Mouse (Mus musculus) myocyte (in vitro differentiated cells): Measurements from ENCODE around the gene Lipt2. TPM values are rescaled to one million over a fixed set of nuclear protein-coding genes. Genes with fewer than 3 reads are reported as not detected.

Experiments used
- H3K27me3 ChIP-seq: one replicate; pipeline ENCODE4 v1.6.1; 2011; ENCODE audit not compliant: control insufficient read depth, insufficient read depth, insufficient read length
- H3K36me3 ChIP-seq: one replicate; pipeline ENCODE4 v1.6.1; 2011; ENCODE audit not compliant: control insufficient read depth, insufficient read depth
- H3K4me2 ChIP-seq: one replicate; pipeline ENCODE4 v1.6.1; 2011; ENCODE audit warnings: low read depth, control low read depth
- H3K4me3 ChIP-seq: one replicate; pipeline ENCODE4 v1.5.1; 2011; ENCODE audit warnings: mild to moderate bottlenecking, control low read depth, moderate library complexity
- H3K79me2 ChIP-seq: one replicate; pipeline ENCODE4 v1.6.1; 2011; ENCODE audit not compliant: control insufficient read depth, insufficient read depth
- H3ac ChIP-seq: one replicate; pipeline ENCODE4 v1.6.1; 2011; ENCODE audit not compliant: control insufficient read depth, insufficient read length
- CEBPB ChIP-seq: IDR thresholded peaks from 2 replicates; pipeline ENCODE4 v1.6.1; 2011; ENCODE audit warnings: mild to moderate bottlenecking, moderate library complexity; ENCODE audit not compliant: poor library complexity, insufficient read depth, severe bottlenecking
- E2F4 ChIP-seq: IDR thresholded peaks from one replicate; pipeline ENCODE4 v1.6.1; 2011; ENCODE audit warnings: mild to moderate bottlenecking, control low read depth, moderate library complexity; ENCODE audit not compliant: insufficient read depth
- MAX ChIP-seq: IDR thresholded peaks from one replicate; pipeline ENCODE4 v1.6.1; 2011; ENCODE audit warnings: low read depth, mild to moderate bottlenecking, control low read depth
- MYOD1 ChIP-seq, 3 experiments: IDR thresholded peaks; one replicate each; pipeline ENCODE4 v1.6.1; 2011; ENCODE audit warnings: control low read depth in 2 of 3, low read depth in 2 of 3, mild to moderate bottlenecking in 2 of 3, moderate library complexity in 1 of 3; ENCODE audit not compliant: insufficient read length in 2 of 3, control insufficient read depth in 1 of 3
- MYOG ChIP-seq, 3 experiments: IDR thresholded peaks; one replicate each; pipeline ENCODE4 v1.6.1; 2011; ENCODE audit warnings: control low read depth in 2 of 3, low read depth in 2 of 3, mild to moderate bottlenecking in 2 of 3; ENCODE audit not compliant: insufficient read length in 2 of 3, control insufficient read depth in 1 of 3, insufficient read depth in 1 of 3
- POLR2A ChIP-seq: IDR thresholded peaks from one replicate; pipeline ENCODE4 v1.6.1; 2011; ENCODE audit warnings: low read depth, mild to moderate bottlenecking, control low read depth, moderate library complexity; ENCODE audit not compliant: insufficient read length
- POLR2AphosphoS2 ChIP-seq: IDR thresholded peaks from one replicate; pipeline ENCODE4 v1.6.1; 2011; ENCODE audit warnings: low read depth, control low read depth; ENCODE audit not compliant: insufficient read length
- REST ChIP-seq: IDR thresholded peaks from one replicate; pipeline ENCODE4 v1.6.1; 2011; ENCODE audit warnings: mild to moderate bottlenecking, control low read depth, moderate library complexity; ENCODE audit not compliant: insufficient read depth, insufficient read length
- SRF ChIP-seq: IDR thresholded peaks from one replicate; pipeline ENCODE4 v1.6.1; 2011; ENCODE audit warnings: low read depth; ENCODE audit not compliant: control insufficient read depth, insufficient read length
- TCF12 ChIP-seq: IDR thresholded peaks from one replicate; pipeline ENCODE4 v1.6.1; 2011; ENCODE audit warnings: mild to moderate bottlenecking, control low read depth; ENCODE audit not compliant: poor library complexity, insufficient read depth, severe bottlenecking
- TCF3 ChIP-seq: IDR thresholded peaks from one replicate; pipeline ENCODE4 v1.6.1; 2011; ENCODE audit warnings: low read depth, control low read depth; ENCODE audit not compliant: insufficient read length
- USF1 ChIP-seq: IDR thresholded peaks from one replicate; pipeline ENCODE4 v1.6.1; 2011; ENCODE audit warnings: low read depth, mild to moderate bottlenecking, control low read depth, moderate library complexity
- polyA plus RNA-seq: library from polyadenylated mRNA; unstranded; fragments of >200 nt; fragmentation: generic; extraction: Trizol; gene quantifications from one replicate; pipeline ENCODE4 v1.2.1, GENCODE M21; 2012; ENCODE audit warnings: missing spikeins

The Lipt2 gene
- polyA plus RNA-seq, 1 experiment = 3.1 TPM

GRCm38 (mm10) chr7:100120791-100121261, 38.3 kb upstream of the Lipt2 start:
- TF ChIP-seq POLR2AphosphoS2 (no peak), USF1 (no peak), MAX (no peak), POLR2A (no peak), CEBPB (no peak), REST (no peak), TCF3 (no peak), MYOG (IDR thresholded peaks at IDR 0.05; ENCODE audit: control insufficient read depth in 1 of 3, insufficient read depth in 1 of 3, insufficient read length in 2 of 3, low read depth in 2 of 3) (no peak), TCF12 (no peak), SRF (no peak), E2F4 (no peak), MYOD1 (IDR thresholded peaks at IDR 0.05; ENCODE audit: control insufficient read depth in 1 of 3, insufficient read length in 2 of 3, low read depth in 2 of 3) (no peak)
- H3K79me2 ChIP-seq = peaks cover 11% of the 10 kb centered on the region
- H3ac ChIP-seq = peak overlapping the region; percentile 76
- peak overlapping the region; percentile 65 for H3K4me3 ChIP-seq
- H3K4me2 ChIP-seq = peak overlapping the region; percentile 78
- H3K27me3 ChIP-seq = no peaks in the 10 kb centered on the region
- peaks cover 6% of the 10 kb centered on the region for H3K36me3 ChIP-seq

- H3ac ChIP-seq = peak within 1 kb of the TSS; percentile 76
- peaks cover 11% of the 10 kb centered on the region for H3K79me2 ChIP-seq
- H3K27me3 ChIP-seq = no peaks in the 10 kb centered on the region
- peak within 1 kb of the TSS; percentile 83 for H3K4me2 ChIP-seq
- TF ChIP-seq TCF3 = no peak
- peak; percentile 77 for TF ChIP-seq POLR2A
- no peak for TF ChIP-seq MYOG (IDR thresholded peaks at IDR 0.05; ENCODE audit: control insufficient read depth in 1 of 3, insufficient read depth in 1 of 3, insufficient read length in 2 of 3, low read depth in 2 of 3)
- peak; percentile 85 for TF ChIP-seq E2F4
- TF ChIP-seq POLR2AphosphoS2 = peak; percentile 74
- TF ChIP-seq MYOD1 (IDR thresholded peaks at IDR 0.05; ENCODE audit: control insufficient read depth in 1 of 3, insufficient read length in 2 of 3, low read depth in 2 of 3) = no peak
- no peak for TF ChIP-seq CEBPB
- H3K36me3 ChIP-seq = peaks cover 6% of the 10 kb centered on the region
- H3K4me3 ChIP-seq = peak within 1 kb of the TSS; percentile 65
These were observed 37.7 kb upstream of the Lipt2 start, which contains the start of gene Pold3 for GRCm38 (mm10) chr7:100121376-100121789. Gene Pold3, minus strand, starts transcription at chr7:100121565.

- TF ChIP-seq E2F4 = no peak
- no peak for TF ChIP-seq REST
- TF ChIP-seq USF1 = no peak
- no peak for TF ChIP-seq TCF3
- no peak for TF ChIP-seq MYOG (IDR thresholded peaks at IDR 0.05; ENCODE audit: control insufficient read depth in 1 of 3, insufficient read depth in 1 of 3, insufficient read length in 2 of 3, low read depth in 2 of 3)
- TF ChIP-seq SRF = no peak
- no peak for TF ChIP-seq MAX
- no peak for TF ChIP-seq CEBPB
- TF ChIP-seq POLR2AphosphoS2 = no peak
- TF ChIP-seq TCF12 = no peak
- TF ChIP-seq POLR2A = no peak
- TF ChIP-seq MYOD1 (IDR thresholded peaks at IDR 0.05; ENCODE audit: control insufficient read depth in 1 of 3, insufficient read length in 2 of 3, low read depth in 2 of 3) = no peak
- peaks cover 3% of the 10 kb centered on the region for H3K36me3 ChIP-seq
- no peak overlapping the region for H3K4me3 ChIP-seq
- no peak overlapping the region for H3ac ChIP-seq
- no peak overlapping the region for H3K4me2 ChIP-seq
- no peaks in the 10 kb centered on the region for H3K27me3 ChIP-seq
- peaks cover 9% of the 10 kb centered on the region for H3K79me2 ChIP-seq
These were observed 35.6 kb upstream of the Lipt2 start for GRCm38 (mm10) chr7:100123486-100123885.

- TF ChIP-seq REST (no peak), E2F4 (no peak), TCF3 (no peak), POLR2AphosphoS2 (no peak), MYOG (IDR thresholded peaks at IDR 0.05; ENCODE audit: control insufficient read depth in 1 of 3, insufficient read depth in 1 of 3, insufficient read length in 2 of 3, low read depth in 2 of 3) (no peak), POLR2A (no peak), USF1 (no peak), SRF (no peak), MYOD1 (IDR thresholded peaks at IDR 0.05; ENCODE audit: control insufficient read depth in 1 of 3, insufficient read length in 2 of 3, low read depth in 2 of 3) (no peak), MAX (no peak), CEBPB (no peak), TCF12 (no peak)
- H3K4me3 ChIP-seq = no peak overlapping the region
- H3K79me2 ChIP-seq = peaks cover 6% of the 10 kb centered on the region
- H3ac ChIP-seq = no peak overlapping the region
- no peak overlapping the region for H3K4me2 ChIP-seq
- no peaks in the 10 kb centered on the region for H3K27me3 ChIP-seq
- H3K36me3 ChIP-seq = no peaks in the 10 kb centered on the region
These were observed 34.9 kb upstream of the Lipt2 start for GRCm38 (mm10) chr7:100124211-100124610.

GRCm38 (mm10) chr7:100125166-100125565, 33.9 kb upstream of the Lipt2 start:
- Histone ChIP-seq H3K4me3 (no peak overlapping the region), H3ac (no peak overlapping the region), H3K4me2 (no peak overlapping the region), H3K36me3 (no peaks in the 10 kb centered on the region), H3K27me3 (no peaks in the 10 kb centered on the region), H3K79me2 (peaks cover 6% of the 10 kb centered on the region)
- TF ChIP-seq POLR2A (no peak), E2F4 (no peak)
